Mouse (Mus musculus) heart, postnatal 0 days (tissue): ENCODE results near the gene Timp3.

Experiments
- CTCF ChIP-seq: IDR thresholded peaks from 2 replicates; pipeline ENCODE4 v1.5.1; 2016; ENCODE audit warnings: antibody characterized with exemption, control low read depth, low read depth
- EP300 ChIP-seq: IDR thresholded peaks from 2 replicates; pipeline ENCODE4 v1.6.1; 2016; ENCODE audit warnings: antibody characterized with exemption, low read depth

DNA sequence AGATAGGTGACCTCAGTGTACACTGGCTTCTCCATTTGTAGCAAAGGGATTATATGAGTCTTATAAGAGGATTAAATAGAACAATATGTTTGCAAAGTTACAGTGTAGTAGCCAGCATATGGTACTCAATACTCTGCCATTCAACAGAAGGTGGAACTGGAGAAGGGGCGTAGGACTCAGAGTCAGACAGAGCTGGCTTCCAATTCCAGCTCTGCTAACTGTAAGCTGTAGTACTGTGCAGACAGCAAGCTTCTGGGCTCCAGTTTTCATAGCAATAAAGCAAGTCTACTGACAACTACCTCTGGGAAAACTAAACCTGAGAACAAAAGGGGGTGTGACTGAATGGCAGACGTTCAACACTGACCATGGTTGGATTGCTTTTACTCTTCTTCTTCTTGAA, 38.4 kb upstream of the Timp3 start:
- TF ChIP-seq CTCF = no peak
- TF ChIP-seq EP300 = no peak
